Mouse (Mus musculus) neural tube, embryonic 15.5 days (tissue): ENCODE data around the gene Gm38431. TPM values are rescaled to one million over a fixed set of nuclear protein-coding genes. Genes with fewer than 3 reads are reported as not detected.

Experiments
- ATAC-seq: fragments of 200-750 bp; cut with Nextera tagmentation; 2 replicates; pipeline ENCODE4 v1.8.0; 2017; ENCODE audit warnings: mild to moderate bottlenecking, moderate TSS enrichment, moderate library complexity; ENCODE audit not compliant: low FRiP score
- H3K27ac ChIP-seq: fragments of 300-500 bp; sonication (generic); replicated peaks from 2 replicates; pipeline ENCODE4 v1.5.1; 2015; ENCODE audit warnings: mild to moderate bottlenecking, inconsistent platforms
- H3K27me3 ChIP-seq: fragments of 300-500 bp; sonication (generic); replicated peaks from 2 replicates; pipeline ENCODE4 v1.6.1; 2015; ENCODE audit warnings: inconsistent platforms
- H3K36me3 ChIP-seq: fragments of 300-500 bp; sonication (generic); 2 replicates; pipeline ENCODE4 v1.6.1; 2015; ENCODE audit warnings: inconsistent platforms
- H3K4me1 ChIP-seq: fragments of 300-500 bp; sonication (generic); 2 replicates; pipeline ENCODE4 v1.6.1; 2015; ENCODE audit warnings: inconsistent platforms
- H3K4me2 ChIP-seq: fragments of 300-500 bp; sonication (generic); 2 replicates; pipeline ENCODE4 v1.6.1; 2015; ENCODE audit warnings: inconsistent platforms, mild to moderate bottlenecking, moderate library complexity
- H3K4me3 ChIP-seq: fragments of 300-500 bp; sonication (generic); replicated peaks from 2 replicates; pipeline ENCODE4 v1.5.1; 2015; ENCODE audit warnings: mild to moderate bottlenecking, inconsistent platforms
- H3K9ac ChIP-seq: fragments of 300-500 bp; sonication (generic); replicated peaks from 2 replicates; pipeline ENCODE4 v1.6.1; 2015; ENCODE audit warnings: mild to moderate bottlenecking, inconsistent platforms
- H3K9me3 ChIP-seq: fragments of 300-500 bp; sonication (generic); replicated peaks from 2 replicates; pipeline ENCODE4 v1.6.1; 2016; ENCODE audit warnings: inconsistent platforms
- WGBS: fragments of 180-500 bp; shearing (Covaris S2); methylation state at CpG from one replicate; pipeline ENCODE4 v1.1.7; 2015; ENCODE audit warnings: mixed read lengths; 5-methylcytosine and 5-hydroxymethylcytosine counted together
- microRNA counts: library from miRNA; unstranded; fragments of <30 nt; microRNA quantifications from one replicate; lab custom pipeline; 2016
- microRNA-seq: library from miRNA; unstranded; fragments of <30 nt; microRNA quantifications from one replicate; pipeline ENCODE4, GENCODE M21; 2017
- polyA plus RNA-seq: library from polyadenylated mRNA; unstranded; fragments of >200 nt; fragmentation: Nextera tagmentation; extraction: Ambion mirVana; gene quantifications from 2 replicates; pipeline ENCODE4 v1.2.1, GENCODE M21; 2015

The Gm38431 gene
- polyA plus RNA-seq, 1 experiment from 2014 or later: 1.4 TPM

- no peak overlapping the region for H3K27ac ChIP-seq
- no peak overlapping the region for H3K4me3 ChIP-seq
- WGBS: 35% methylated on average over 8 of the region's 8 CpGs
- H3K9ac ChIP-seq: no peak overlapping the region
- no peak overlapping the region for H3K4me2 ChIP-seq
- no peaks in the 10 kb centered on the region for H3K36me3 ChIP-seq
- no peaks in the 10 kb centered on the region for H3K9me3 ChIP-seq
- peaks cover 42% of the 10 kb centered on the region for H3K4me1 ChIP-seq
- H3K27me3 ChIP-seq: peaks cover 52% of the 10 kb centered on the region
- no peak for ATAC-seq
Measured at GRCm38 (mm10) chr9:21027774-21028290, 64.0 kb downstream of the Gm38431 start.

DNA sequence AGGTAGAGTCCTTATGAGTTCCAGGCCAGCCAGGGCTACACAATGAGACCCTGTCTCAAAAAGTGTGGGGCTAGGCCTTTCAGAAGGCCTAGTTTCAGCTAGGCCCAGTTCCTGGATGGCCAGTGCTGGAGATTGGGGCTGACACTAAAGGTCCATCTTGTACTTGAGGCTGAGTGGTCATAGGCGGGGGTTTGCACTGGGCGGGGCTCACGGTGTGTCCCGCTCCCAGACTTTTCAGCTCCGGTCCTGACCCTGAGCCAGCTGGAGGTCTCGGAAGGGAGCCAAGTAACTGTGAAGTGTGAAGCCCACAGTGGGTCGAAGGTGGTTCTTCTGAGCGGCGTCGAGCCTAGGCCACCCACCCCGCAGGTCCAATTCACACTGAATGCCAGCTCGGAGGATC lies 64.9 kb downstream of the Gm38431 start:
- H3K27me3 ChIP-seq: peaks cover 46% of the 10 kb centered on the region
- ATAC-seq: no peak
- peaks cover 32% of the 10 kb centered on the region for H3K4me1 ChIP-seq
- no peak overlapping the region for H3K27ac ChIP-seq
- H3K9ac ChIP-seq: no peak overlapping the region
- WGBS: 84% methylated on average over 12 of the region's 12 CpGs
- no peaks in the 10 kb centered on the region for H3K36me3 ChIP-seq
- H3K4me3 ChIP-seq: no peak overlapping the region
- no peaks in the 10 kb centered on the region for H3K9me3 ChIP-seq
- no peak overlapping the region for H3K4me2 ChIP-seq

GRCm38 (mm10) chr9:21025258-21025810 lies 66.5 kb downstream of the Gm38431 start:
- Histone ChIP-seq H3K27ac (no peak overlapping the region), H3K36me3 (no peaks in the 10 kb centered on the region), H3K9ac (no peak overlapping the region), H3K9me3 (no peaks in the 10 kb centered on the region), H3K27me3 (peaks cover 46% of the 10 kb centered on the region), H3K4me3 (no peak overlapping the region), H3K4me2 (no peak overlapping the region), H3K4me1 (peaks cover 18% of the 10 kb centered on the region)
- WGBS: 79% methylated on average over 19 of the region's 19 CpGs
- ATAC-seq: no peak

GRCm38 (mm10) chr9:21022726-21023125 lies 69.1 kb downstream of the Gm38431 start:
- peaks cover 31% of the 10 kb centered on the region for H3K27me3 ChIP-seq

GRCm38 (mm10) chr9:21022288-21022687 lies 69.5 kb downstream of the Gm38431 start:
- Histone ChIP-seq H3K27me3 (peaks cover 31% of the 10 kb centered on the region), H3K9me3 (no peaks in the 10 kb centered on the region), H3K4me1 (no peaks in the 10 kb centered on the region), H3K4me3 (no peak overlapping the region), H3K4me2 (no peak overlapping the region), H3K27ac (no peak overlapping the region), H3K9ac (no peak overlapping the region), H3K36me3 (no peaks in the 10 kb centered on the region)
- no peak for ATAC-seq
- 66% methylated on average over 6 of the region's 6 CpGs for WGBS

More at GRCm38 (mm10) chr9:21022726-21023125, 69.1 kb downstream of the Gm38431 start:
- Histone ChIP-seq H3K4me3 (no peak overlapping the region), H3K36me3 (no peaks in the 10 kb centered on the region), H3K9ac (no peak overlapping the region), H3K9me3 (no peaks in the 10 kb centered on the region), H3K4me1 (peaks cover 2% of the 10 kb centered on the region; the same call in 1 of the 2 replicates), H3K4me2 (no peak overlapping the region), H3K27ac (no peak overlapping the region)
- WGBS: 81% methylated on average over 1 of the region's 1 CpGs
- no peak for ATAC-seq

DNA sequence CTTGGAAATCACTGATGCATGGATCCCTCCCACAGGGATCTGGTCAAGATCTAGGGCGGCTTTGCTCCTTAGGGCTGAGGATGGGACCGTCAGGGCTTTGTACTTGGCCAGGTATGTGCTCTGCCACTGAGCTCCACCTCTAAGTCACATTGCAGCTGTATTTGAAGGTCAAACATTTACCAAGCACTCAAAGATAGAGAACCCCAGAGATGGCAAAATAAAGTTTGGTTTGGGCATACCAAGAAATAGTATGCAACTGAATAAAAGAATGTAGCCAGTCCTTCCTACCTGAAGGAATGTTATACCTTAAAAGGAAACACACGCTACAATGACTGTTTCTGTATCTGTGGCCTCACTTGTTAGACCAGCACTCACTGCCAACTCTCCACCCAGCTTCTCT lies 70.4 kb downstream of the Gm38431 start:
- H3K9ac ChIP-seq: no peak overlapping the region
- H3K4me1 ChIP-seq: no peaks in the 10 kb centered on the region
- no peak overlapping the region for H3K4me3 ChIP-seq
- no peaks in the 10 kb centered on the region for H3K36me3 ChIP-seq
- ATAC-seq: no peak
- H3K27me3 ChIP-seq: peaks cover 33% of the 10 kb centered on the region
- H3K27ac ChIP-seq: no peak overlapping the region
- H3K4me2 ChIP-seq: no peak overlapping the region
- no peaks in the 10 kb centered on the region for H3K9me3 ChIP-seq
- WGBS: 83% methylated on average over 3 of the region's 3 CpGs

- Histone ChIP-seq H3K27me3 (peaks cover 56% of the 10 kb centered on the region), H3K4me2 (no peak overlapping the region), H3K27ac (no peak overlapping the region), H3K9me3 (no peaks in the 10 kb centered on the region), H3K4me3 (no peak overlapping the region), H3K36me3 (no peaks in the 10 kb centered on the region), H3K9ac (no peak overlapping the region), H3K4me1 (peaks cover 14% of the 10 kb centered on the region)
- ATAC-seq: no peak
- 70% methylated on average over 2 of the region's 2 CpGs for WGBS
Measured at GRCm38 (mm10) chr9:21018600-21018999, 73.2 kb downstream of the Gm38431 start.

MicroRNAs encoded within 50 kb of the gene (microRNA counts, 519-probe panel; counts per million panel counts)
- microRNA mmu-miR-1900 (lab: Ali Mortazavi, UCI): 2,845 counts per million, percentile 68 among the panel's probes with 10 or more counts

Small RNA genes lying within 50 kb of the gene (microRNA-seq; reads per million reads assigned to microRNA genes)
- gene Mir1900 (not detected), gene Mir7082 (not detected)

Other genes starting within 250 kb of the Gm38431 start
- 17.0 and 23.2 TPM in 2 replicates for gene A230050P20Rik, start 223.4 kb downstream of the Gm38431 start, polyA plus RNA-seq
- 11.8 and 13.8 TPM in 2 replicates for gene Angptl6, start 212.3 kb downstream of the Gm38431 start, polyA plus RNA-seq
- 49.7 and 57.3 TPM in 2 replicates for gene Ppan, start 203.8 kb downstream of the Gm38431 start, polyA plus RNA-seq
- 260 and 274 TPM in 2 replicates for gene Eif3g, start 193.4 kb downstream of the Gm38431 start, polyA plus RNA-seq
- 51.6 and 60.8 TPM in 2 replicates for gene Dnmt1, start 132.1 kb downstream of the Gm38431 start, polyA plus RNA-seq
- 8.8 and 17.9 TPM in 2 replicates for gene S1pr2, start 115.2 kb downstream of the Gm38431 start, polyA plus RNA-seq
- 114 and 123 TPM in 2 replicates for gene Mrpl4, start 89.3 kb downstream of the Gm38431 start, polyA plus RNA-seq
- 4.2 and 16.9 TPM in 2 replicates for gene Icam1, start 76.0 kb downstream of the Gm38431 start, polyA plus RNA-seq
- gene Icam4, start 62.6 kb downstream of the Gm38431 start, polyA plus RNA-seq: 0.54 TPM in 1 of 2 replicates, not detected in the other
- 1.8 and 2.0 TPM in 2 replicates for gene Icam5, start 59.9 kb downstream of the Gm38431 start, polyA plus RNA-seq
- gene Zglp1, start 24.9 kb downstream of the Gm38431 start, polyA plus RNA-seq: 1.00 and 1.6 TPM in 2 replicates
- gene Gm49373, start 18.9 kb downstream of the Gm38431 start, polyA plus RNA-seq: 1.6 and 2.2 TPM in 2 replicates
- 69.8 and 77.7 TPM in 2 replicates for gene Fdx1l, start 18.4 kb downstream of the Gm38431 start, polyA plus RNA-seq
- gene Raver1, start within 50 bp of the Gm38431 start, polyA plus RNA-seq: 25.6 and 38.0 TPM in 2 replicates
- gene Tyk2, start 39.2 kb upstream of the Gm38431 start, polyA plus RNA-seq: 9.9 and 12.4 TPM in 2 replicates
- gene Cdc37, start 58.0 kb upstream of the Gm38431 start, polyA plus RNA-seq: 199 and 230 TPM in 2 replicates
- 37.4 and 42.1 TPM in 2 replicates for gene Pde4a, start 73.7 kb upstream of the Gm38431 start, polyA plus RNA-seq
- gene Keap1, start 147.4 kb upstream of the Gm38431 start, polyA plus RNA-seq: 70.1 and 72.0 TPM in 2 replicates
- 5.8 and 6.7 TPM in 2 replicates for gene S1pr5, start 156.4 kb upstream of the Gm38431 start, polyA plus RNA-seq
- gene Atg4d, start 173.3 kb upstream of the Gm38431 start, polyA plus RNA-seq: 50.0 and 52.4 TPM in 2 replicates
- gene Kri1, start 196.0 kb upstream of the Gm38431 start, polyA plus RNA-seq: 15.2 and 18.7 TPM in 2 replicates
- gene Cdkn2d, start 199.4 kb upstream of the Gm38431 start, polyA plus RNA-seq: 120 and 129 TPM in 2 replicates
- gene Ap1m2, start 220.3 kb upstream of the Gm38431 start, polyA plus RNA-seq: 2.5 and 12.1 TPM in 2 replicates
- 68.4 and 79.7 TPM in 2 replicates for gene Slc44a2, start 228.7 kb upstream of the Gm38431 start, polyA plus RNA-seq